Mouse (Mus musculus): ENCODE measurements at regions not wholly inside any gene's neighbourhood (a gene's known extent, or its start where the extent isn't known, plus 50 kb on each side); places are given as distances from the start of the nearest gene placed in this dataset.

DNA sequence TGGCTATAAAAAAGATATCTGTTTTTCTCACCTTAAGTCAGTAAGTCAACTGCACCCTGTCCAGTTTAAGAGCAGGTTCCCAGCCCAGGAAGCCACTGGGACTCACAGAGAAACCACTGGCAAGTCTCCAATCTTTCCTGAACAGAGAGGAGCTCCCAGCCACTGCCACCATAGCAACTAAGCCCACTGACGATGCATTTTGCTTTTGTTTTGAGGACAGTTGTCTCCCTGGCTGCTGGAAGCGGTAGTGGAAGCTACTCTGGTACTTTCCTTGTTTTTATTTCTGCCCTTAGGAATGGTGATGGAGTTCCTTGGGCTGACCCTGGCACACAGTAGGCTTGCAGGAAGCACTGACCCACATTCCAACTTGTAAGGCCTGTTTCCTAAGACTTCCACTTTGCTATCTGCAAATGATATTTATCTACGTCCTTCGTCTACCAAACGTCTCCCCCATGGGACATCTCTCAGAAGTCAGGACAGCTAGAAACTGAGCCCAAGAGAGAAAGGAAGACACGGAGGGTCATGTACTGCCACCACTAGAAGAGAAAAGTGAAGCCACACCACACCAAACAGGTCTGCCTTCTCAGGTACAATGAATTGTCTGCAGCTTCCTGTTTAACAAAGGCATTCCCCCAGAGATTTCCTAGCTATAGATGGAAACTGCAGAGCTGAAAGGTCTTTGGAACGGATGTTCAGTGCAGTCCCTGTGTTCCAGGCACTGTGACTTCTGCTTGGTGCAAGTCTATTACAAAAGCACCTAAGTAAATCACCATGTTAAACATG lies 125.7 kb upstream of the Fmo9 start:
- no peak for DNase-seq (ENCODE audit: low read depth, low spot score)

- no peak for DNase-seq (ENCODE audit: low read depth, low spot score)
These were observed 129.9 kb upstream of the Fmo9 start for GRCm38 (mm10) chr1:166811341-166812071.

DNA sequence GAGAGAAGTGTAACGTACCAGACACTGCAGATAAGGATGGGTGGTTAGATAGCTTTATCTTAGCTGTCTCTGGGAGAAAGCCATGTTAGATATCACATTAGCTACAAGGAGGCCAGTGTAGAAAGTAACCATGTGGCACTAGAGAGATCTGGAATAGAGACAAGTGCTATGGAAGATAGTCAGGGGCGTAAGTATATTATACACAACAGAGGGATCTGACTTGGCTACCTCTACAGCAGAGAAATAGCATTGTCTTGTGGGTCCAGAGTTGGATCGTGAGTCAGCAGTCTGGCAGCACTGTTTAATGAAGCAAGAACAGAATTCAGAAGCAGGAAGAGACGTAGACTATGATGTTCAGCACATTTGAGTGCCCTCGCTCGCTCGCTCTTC lies 130.4 kb upstream of the Fmo9 start:
- DNase-seq (ENCODE audit: low read depth, low spot score), result no peak

DNA sequence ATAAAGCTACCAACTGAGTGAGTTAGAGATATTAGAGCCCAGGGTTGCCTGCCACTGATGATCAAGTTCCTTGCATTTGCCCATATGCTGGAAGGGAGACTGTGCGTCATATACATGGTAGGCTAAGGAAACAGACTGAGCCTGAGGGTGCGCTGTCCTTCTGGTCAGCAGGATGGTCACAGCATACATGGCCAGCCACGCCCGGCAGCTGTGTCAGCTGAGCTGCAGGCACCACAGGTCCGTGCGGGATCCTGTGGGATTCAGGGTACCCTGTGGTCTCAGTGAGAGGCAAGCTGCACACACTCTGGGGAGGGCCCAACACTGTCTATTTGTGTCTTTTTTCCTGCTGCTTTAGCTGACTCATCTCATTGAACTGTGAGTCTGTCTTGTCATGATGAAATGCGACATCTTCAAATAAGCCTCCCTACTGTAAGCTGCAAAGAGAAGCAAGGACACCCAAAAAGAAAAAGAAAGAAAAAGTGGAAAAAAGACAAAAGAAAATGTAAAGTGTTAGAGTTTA lies 131.3 kb upstream of the Fmo9 start:
- no peak for DNase-seq (ENCODE audit: low read depth, low spot score)

- DNase-seq (ENCODE audit: low read depth, low spot score), result no peak
These were observed 136.3 kb upstream of the Fmo9 start for GRCm38 (mm10) chr1:166817927-166818326.

DNA sequence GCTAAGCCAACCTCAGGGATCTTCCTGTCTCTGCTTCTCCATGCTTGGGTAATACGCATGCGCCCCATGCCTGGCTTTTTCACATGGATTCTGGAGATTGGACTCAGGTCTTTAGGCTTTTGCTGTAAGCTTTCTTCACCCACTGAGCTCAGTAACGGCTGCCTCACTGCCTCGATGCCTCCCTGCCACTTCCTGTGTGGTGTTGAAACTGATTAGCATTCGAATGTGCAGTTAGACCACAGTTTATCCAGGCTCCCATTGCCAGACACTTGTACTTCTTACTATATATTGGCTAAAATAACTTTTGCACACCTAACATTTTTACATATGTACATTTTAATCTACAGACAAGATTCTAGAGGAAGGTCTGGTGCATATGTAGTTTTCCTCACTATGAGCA lies 137.0 kb upstream of the Fmo9 start:
- no peak for DNase-seq (ENCODE audit: low read depth, low spot score)

GRCm38 (mm10) chr1:166819420-166819819 lies 137.8 kb upstream of the Fmo9 start:
- DNase-seq (ENCODE audit: low read depth, low spot score), result no peak

GRCm38 (mm10) chr1:166820050-166820449 lies 138.4 kb upstream of the Fmo9 start:
- DNase-seq (ENCODE audit: low read depth, low spot score), result no peak

DNA sequence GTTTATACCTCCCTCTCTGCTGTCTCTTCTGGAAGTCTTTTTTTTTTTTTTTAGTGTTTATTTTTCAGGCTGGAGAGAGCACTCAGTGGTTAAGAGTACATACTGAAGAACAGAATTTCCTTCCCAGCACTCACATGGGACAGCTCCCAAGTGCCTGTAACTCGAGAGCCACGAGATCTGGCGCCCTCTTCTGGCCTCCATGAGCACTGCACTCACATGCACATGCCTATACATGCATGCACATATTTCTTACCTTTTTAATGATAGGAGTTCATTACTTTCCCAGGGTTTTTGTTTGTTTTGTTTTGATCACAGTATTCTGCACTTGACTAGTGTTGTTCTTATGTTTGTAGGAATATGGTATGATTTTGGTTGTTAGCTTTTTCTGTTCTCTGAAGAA lies 139.5 kb upstream of the Fmo9 start:
- peak; percentile 9 for DNase-seq (ENCODE audit: low read depth, low spot score)

GRCm38 (mm10) chr1:166837299-166837698 lies 155.7 kb upstream of the Fmo9 start:
- DNase-seq (ENCODE audit: low read depth, low spot score), result no peak

DNA sequence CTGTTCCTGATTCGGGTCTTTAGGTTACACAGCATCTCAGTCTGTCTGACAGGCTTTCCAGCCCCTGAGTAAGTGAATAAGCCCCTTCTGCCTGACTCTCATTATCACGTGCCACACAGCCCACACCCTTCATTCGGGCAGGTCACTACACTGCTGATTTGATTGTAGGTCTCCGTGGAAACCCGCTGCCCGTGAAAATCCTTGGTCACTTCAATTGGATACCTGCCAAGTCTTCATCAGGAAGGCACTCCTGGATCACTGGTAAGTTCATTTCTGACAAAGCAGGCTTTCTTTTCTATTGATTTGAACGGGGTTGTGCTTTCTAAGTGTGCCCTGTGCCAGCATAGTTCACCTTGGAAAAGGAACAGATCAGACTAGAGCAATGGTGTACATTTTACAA lies 158.2 kb upstream of the Fmo9 start:
- no peak for DNase-seq (ENCODE audit: low read depth, low spot score)

GRCm38 (mm10) chr1:166843397-166843877 lies 157.8 kb upstream of the Fam78b start:
- peak; percentile 22 for DNase-seq (ENCODE audit: low read depth, low spot score)

GRCm38 (mm10) chr1:166846566-166846965 lies 154.7 kb upstream of the Fam78b start:
- DNase-seq (ENCODE audit: low read depth, low spot score), result no peak

- no peak for DNase-seq (ENCODE audit: low read depth, low spot score)
These were observed 154.0 kb upstream of the Fam78b start for GRCm38 (mm10) chr1:166847233-166847632.

DNA sequence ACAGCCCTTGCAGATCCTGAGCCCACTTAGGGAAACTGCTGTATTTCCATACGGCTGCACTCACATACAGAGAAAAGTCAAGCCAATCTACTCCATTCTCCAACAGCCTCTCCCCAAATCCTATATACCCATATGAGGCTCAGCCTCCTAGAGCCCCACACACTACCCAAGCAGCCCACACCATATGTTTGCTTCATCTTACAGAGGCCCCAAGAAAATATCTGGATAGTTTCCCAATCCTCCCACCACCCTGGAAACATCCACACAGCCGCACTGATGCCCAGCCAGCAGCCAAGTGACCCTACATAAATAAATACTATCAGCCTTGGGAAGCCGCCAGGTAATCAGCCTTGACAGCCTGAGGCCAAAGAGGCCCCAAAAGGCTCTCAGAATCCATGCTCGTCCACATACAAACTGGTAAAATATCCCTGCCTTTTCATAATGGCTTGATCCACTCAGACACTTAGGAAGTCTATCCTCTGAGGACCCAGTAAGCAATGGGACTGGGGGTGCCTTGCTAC lies 153.1 kb upstream of the Fam78b start:
- DNase-seq (ENCODE audit: low read depth, low spot score), result no peak

- no peak for DNase-seq (ENCODE audit: low read depth, low spot score)
These were observed 145.2 kb upstream of the Fam78b start for GRCm38 (mm10) chr1:166855988-166856387.

DNA sequence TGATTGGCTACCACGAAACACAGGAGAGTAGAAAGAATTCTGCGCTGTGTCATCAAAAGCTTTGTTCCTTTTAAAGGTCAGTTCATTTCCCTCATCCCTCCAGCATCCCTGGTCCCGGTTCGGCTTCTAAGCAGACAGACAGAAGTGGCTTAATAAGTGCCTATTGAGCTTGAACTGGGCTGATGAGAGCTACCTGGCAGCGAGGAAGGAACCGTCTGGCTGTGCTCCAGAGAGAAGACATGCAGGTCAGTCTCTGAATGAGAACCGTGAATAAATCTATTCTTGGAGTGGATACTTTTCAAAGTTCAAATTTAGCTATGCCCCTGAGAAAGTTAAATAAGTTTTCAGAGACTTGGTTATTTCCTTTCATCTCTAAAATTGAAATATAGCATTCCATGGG lies 135.0 kb upstream of the Fam78b start:
- DNase-seq (ENCODE audit: low read depth, low spot score), result no peak

DNA sequence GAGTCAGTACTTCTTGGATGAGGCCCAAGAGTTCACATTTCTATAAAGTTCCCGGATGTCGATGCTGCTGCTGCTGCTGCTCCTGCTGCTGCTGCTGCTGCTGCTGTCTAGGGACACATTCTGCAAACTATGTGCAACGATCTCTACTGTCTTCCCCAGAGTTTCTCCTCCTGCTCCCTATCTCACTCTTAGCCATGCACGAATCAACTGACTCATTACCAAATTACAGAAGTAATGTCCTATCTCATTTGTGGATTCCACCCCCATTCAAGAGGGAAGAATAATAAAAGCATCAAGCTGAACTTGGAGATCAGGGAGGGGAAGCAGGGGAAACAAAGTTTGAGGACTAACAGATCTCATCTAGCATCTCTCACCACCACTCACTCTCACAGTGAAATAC lies 130.0 kb upstream of the Fam78b start:
- no peak for DNase-seq (ENCODE audit: low read depth, low spot score)

DNA sequence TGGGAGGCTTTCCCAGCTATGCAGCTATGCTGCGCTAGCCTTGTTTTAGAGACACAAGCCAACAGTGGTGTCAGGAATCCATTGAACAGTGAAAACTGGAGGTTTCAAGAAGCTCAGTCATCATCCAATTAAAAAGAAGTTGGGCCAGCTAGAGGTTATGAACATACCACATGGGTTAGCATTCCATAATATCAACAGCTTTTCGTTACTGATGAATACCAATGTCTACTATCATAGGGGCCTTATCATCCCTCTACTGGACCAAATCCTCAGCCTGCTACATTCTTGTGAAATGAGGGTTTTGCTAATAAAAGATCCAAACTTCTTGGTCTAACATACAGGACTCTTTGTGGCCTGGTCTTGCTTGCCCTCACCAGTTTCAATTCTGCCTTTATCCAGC lies 124.8 kb upstream of the Fam78b start:
- DNase-seq (ENCODE audit: low read depth, low spot score), result no peak

DNA sequence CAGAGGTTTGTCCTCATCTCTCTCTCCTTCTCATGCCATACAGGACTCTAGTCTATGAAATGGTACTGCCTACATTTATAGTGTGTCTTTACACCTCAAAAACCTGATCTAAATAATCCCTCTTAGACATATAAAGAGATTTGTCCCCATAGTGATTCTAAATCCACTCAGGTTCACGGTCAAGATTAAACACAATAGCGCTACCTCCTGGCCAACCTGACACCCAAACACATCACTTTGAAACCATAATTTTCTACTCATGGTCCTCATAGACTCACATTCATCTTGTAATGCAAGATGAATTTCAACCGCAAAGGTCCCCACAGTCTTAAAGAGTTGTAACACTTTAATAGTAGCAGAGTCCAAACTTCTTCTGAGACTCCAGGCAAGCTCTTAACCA lies 118.0 kb upstream of the Fam78b start:
- no peak for DNase-seq (ENCODE audit: low read depth, low spot score)

GRCm38 (mm10) chr1:166895945-166896344 lies 105.3 kb upstream of the Fam78b start:
- DNase-seq (ENCODE audit: low read depth, low spot score), result no peak

DNA sequence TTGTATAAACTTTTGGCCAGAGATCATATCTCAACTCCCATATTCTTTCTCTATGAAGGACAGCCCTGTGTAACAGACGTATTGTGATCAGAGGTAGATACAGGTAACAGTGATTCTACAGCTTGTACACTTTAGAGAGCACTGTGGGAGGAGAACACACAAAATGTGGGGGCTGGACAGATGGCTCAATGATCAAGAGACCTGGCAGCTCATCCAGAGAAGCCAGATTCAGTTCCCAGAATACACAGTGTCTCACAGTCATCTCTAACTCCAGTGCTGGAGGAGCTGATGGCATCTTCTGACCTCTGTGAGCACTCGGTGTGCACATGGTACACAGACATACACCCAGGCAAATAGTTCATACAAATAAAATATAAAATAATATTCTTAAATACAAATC lies 102.5 kb upstream of the Fam78b start:
- no peak for DNase-seq (ENCODE audit: low read depth, low spot score)

GRCm38 (mm10) chr1:166899238-166899637 lies 102.0 kb upstream of the Fam78b start:
- DNase-seq (ENCODE audit: low read depth, low spot score), result no peak
